Mouse (Mus musculus): ENCODE data around the gene Hook1.
A peak's percentile ranks its signal among the peaks of the same experiment; 100 is the strongest.
"Not testable (repeated sequence)": the region's sequence is repeated elsewhere in the genome, so short reads cannot be mapped to it uniquely, and the experiment has no call there.

The Hook1 gene

DNA sequence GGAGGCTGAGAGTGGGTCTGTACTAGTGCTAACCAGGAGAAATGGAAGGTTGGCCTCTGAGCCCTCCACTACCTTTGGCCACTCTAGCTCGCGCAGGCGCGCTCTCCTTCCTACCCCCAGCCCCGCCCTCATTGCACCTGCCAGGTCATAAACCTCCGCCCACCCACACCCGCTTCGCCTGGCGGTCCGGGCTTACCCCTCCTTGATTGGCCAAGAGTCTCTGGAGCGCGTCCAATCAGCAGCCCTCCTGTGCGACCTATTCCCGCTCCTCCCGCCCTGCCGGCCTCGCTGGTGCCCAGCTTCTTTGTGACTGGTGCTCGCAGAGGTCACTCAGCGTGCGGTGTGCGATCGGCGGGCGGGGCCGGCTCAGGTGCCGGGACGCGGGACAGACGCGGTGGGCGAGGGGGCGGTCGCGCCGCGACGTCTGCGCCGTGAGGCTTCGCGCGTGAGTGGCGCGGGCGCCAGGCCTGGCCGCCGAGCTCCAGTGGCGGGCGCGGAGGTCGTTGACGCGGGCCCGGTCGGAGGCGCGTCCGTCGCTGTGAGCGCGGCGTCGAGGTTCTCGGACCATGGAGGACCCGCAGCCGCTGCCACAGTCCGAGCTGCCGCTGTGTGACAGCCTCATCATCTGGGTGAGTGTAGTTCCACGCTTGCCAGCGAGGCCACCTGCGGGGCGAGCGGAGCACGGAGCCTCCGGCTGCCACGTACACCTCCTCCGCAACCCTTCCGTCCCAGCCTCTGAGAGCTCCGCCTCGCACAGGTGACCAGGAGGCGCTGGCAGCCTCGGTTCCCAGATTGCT, at the start of gene Hook1:
Gene Hook1, plus strand, starts transcription at position 313 of the 797 bp plus-strand sequence.
- peak; percentile 94 for DNase-seq (ENCODE audit: low spot score)

DNA sequence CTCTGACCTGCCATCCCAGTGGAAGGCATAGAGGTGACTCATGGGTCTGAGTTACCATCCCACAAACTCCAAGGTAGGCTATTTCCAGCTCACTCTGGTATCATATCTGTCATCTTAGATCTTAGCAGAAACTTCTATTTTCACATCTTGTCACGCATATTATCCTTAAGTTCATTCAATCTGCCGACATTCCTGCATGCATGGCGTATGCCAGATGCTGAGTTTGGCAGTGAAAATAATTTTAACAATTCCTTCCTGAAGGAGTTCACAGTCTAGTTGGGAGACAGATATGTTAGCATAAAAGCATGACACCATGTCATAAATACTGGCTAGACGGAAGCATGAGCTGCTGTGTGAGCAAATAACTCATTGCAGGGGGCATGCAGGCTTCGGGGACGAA, 49.3 kb upstream of the Hook1 start:
- DNase-seq (ENCODE audit: low spot score), result no peak

DNA sequence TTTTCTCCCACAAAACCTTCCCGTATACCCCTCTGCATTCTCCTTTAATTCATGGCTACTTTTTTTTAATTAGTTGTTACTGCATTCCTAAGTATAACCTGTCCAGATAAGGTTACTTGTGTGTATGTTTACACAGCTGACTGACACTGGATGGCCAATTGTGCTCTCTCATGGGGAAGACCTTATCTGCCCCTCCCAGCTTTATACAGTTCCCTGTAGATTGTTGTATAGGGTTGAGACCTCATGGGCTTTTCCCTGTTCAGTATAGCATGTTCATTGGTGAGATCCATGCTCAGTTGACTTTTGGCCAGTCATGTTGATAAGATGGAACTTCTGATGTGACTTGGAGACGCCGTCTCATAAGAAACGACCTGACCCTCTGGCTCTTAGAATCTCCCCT, 46.6 kb upstream of the Hook1 start:
- no peak for DNase-seq (ENCODE audit: low spot score)

DNA sequence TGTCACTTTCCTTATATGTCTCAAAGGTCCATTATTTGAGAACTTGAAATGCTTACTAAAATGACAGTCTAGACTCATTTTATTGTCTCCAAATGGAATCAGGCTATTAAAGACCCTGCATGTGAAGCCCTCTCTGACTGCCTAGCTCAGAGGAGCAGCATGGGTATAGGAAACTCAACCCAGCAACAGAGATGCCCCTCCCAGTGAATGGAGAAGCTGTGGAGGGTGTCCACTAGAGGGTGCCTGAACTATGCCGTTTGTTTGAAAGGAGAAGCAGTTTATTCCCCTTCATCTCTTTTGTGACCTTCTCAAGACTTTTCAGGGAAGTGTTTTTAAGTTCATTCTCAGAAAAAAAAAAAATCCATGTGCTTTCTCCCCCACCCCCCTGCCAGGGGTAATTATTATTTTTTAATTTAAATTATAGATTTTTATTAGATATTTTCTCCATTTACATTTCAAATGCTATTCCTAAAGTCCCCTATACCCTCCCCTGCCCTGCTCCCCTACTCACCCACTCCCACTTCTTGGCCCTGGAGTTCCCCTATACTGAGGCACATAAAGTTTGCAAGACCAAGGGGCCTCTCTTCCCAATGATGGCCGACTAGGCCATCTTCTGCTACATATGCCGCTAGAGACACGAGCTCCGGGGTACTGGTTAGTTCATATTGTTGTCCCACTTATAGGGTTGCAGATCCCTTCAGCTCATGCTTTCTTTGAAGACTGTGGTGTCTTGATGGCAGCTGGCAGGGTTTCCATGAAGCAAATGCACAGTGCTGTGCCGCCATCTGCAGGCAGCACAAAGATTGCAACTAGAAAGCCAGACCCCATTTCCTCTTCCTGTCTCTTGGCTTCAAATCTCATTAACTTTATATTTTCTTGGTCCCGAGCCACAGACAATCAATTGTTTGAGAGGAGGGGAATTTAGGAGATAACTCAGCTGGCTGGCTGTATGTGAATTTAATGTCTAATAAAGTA, 42.5 kb upstream of the Hook1 start:
- peak; percentile 88 for DNase-seq (ENCODE audit: low spot score)

DNA sequence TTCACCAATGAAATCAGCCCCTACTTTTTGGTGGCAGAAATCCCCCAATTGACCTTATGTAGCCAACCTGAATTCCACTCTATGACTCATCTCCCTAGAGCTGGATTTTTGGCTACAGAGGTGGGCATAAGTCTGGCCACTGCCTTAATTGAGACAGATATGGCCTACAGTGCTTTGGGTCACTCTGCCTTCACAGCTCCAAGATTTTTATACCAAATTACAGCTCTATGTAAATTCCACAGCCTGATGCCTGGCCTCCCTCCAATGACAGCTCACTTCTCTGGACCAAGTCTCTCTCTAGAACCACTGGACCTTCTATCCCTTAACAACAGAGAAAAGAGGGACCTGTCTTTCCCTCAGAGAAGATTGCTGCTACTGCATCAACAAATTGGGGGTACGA, 38.2 kb upstream of the Hook1 start:
- no peak for DNase-seq (ENCODE audit: low spot score)

DNA sequence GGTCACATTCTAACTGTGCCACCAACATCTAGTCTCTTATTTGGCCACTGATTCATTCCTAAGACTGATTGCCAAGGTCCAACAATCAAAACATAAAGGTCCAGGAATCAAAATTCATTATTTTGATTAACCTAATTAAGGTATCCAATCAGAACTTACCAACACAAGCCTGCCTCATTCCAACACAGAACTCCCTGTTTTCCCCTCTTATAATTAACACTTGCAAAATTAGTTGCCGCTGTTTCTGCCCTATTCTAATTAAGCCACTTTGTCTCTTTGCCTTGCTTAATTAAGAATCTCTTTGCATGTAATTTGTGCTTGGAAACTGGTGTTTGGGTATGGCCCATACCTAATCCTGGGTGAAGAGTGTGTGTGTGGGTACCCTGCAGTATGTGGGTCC, 37.1 kb upstream of the Hook1 start:
- no peak for DNase-seq (ENCODE audit: low spot score)

DNA sequence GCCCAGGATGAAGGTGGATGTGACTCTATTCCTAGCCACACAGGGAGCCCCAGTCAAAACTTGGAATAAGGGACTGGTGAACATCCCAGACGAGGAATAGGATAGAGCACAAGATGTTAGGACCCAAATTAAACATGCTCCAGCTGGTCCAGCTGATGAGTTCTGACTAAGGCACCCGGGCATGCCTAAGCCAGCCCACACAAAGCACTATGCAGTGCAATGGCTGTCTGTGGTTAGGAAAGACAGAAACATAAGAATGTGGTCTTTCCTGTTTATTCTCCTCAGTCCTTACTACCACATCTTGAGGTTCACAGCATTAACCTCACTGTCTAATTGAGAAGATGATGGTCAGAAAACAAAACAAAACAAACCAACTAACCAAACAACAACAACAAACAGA, 35.7 kb upstream of the Hook1 start:
- DNase-seq (ENCODE audit: low spot score), result no peak

DNA sequence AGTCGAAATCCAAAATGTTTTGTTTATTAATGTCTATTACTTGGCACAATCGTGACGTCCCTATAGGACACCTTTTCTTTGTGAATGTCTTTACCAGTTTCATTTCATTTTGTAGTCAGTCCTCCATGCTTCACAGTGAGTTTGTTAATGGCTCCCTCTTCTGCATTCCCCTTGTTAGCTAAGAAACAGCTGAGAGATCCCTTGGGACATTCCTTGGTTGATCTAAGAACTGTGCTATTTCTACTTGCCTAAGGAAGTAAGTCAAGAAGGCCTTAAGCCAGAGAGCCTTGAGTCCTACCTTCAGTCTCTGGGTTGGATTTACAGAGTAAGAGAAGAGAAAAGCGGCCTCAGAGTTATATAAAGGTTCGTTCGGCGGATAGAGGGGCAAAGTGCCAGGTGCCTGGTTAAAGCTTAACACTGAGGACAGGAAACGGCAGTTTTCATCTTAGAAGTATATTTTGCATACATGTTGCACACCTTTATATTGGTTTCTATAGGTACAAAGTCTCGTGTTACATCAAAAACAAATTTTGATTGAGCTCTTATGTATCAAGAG, 33.2 kb upstream of the Hook1 start:
- DNase-seq (ENCODE audit: low spot score), result no peak

DNA sequence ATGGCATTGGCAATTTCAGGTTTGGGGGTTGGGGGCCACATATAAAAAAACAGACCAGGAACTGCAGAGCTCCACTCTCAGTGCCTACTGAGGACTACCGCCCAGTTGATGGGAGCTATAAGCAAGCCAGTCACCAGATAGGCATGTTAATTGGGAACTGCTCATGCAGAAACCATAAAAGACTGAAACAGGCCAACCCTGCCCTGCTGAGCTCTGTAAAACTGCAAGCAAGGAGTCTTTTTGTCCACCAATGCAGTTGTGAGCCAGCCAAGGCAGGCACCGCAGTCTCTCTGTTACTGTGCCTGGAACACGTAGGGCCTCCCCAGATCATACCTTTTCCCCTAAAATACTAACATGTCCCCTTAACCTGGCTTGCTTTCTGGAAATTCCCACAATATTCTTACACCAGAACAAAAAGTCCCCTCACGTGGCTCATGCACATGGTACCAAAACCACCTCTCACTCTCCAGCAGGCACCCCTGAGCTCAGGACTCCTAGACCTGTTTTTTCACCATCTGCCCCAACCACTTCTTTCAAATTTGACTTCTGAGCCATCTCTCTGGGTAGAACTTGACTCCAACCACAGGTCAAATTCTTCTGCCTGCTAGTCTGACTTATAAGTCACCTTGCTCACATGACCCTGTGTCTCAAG, 32.5 kb upstream of the Hook1 start:
- DNase-seq (ENCODE audit: low spot score), result peak; percentile 32

DNA sequence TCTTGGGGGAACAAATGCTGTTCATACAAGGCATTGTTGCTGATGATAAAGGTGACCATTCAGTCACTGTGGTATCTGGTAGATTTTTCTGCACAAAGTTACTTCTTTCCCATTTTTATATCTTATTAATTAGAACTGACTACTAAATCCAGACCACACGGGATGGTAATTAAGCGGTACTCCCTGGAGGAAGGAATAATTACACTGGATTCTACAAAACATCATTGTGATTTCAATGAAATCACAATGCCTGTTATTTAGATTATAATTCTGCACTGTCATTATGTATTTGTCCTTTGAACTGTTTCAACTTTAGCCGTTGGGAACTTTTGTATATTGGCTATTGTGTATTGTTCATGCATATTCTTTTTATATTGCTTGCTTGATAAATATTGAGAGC, 28.3 kb upstream of the Hook1 start:
- DNase-seq (ENCODE audit: low spot score), result no peak

DNA sequence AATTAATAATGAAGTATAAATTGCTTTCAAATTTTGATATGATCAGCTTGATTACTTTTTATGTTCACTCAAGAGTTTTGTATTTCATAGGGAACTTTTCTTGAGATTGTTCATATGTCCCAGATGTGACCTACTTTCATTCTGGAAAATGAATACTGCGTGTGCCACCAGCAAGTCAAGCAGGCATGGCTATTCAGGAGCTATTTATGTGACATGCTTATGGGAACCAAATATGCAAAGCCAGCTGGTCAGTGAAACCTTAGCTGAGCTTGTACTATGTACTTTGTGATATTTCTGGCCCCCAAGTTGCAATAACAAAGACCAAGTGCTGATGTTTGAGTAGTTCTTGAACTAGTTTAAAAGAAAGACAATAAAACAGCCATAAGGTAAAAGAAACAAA, 19.1 kb upstream of the Hook1 start:
- peak; percentile 28 for DNase-seq (ENCODE audit: low spot score)

DNA sequence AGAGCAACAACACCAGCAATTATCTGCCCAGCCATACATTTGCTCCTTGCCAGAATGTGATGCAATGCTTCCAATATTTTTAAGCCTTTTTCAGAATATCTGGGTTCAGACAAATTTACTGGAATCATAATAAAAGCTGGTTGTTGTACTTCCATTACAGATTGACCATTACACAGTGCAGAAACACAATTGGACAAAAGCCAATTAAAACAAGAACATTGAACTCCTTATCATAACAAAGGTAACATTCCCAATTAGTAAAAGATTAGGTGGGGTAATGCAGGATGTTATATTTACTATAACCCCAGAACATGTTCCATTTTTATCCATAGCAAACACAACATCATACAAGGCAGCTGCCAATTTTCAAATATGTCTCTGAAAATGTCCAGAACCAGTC, 13.7 kb upstream of the Hook1 start:
- no peak for DNase-seq (ENCODE audit: low spot score)

DNA sequence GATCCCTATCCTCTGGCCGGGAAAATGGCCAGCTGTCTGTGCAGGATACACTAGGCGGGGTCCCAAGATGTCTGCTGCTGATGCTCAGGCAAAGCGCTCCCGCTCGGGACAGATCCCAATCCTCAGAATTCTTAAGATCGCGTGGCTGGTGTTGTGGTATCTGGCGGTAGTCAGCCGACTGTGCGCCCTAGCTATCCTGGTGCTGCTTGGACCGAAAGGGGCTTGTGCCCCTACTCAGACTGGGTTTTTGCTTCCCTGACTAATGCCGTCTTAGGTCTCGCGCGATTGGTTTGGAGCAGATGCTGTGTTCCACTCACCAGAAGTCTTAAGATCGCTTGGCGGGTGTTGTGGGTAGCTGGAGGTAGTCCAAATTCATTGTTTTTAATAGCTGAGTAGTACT, 15.2 kb downstream of the Hook1 start:
- DNase-seq (ENCODE audit: low spot score), result not testable (repeated sequence)

DNA sequence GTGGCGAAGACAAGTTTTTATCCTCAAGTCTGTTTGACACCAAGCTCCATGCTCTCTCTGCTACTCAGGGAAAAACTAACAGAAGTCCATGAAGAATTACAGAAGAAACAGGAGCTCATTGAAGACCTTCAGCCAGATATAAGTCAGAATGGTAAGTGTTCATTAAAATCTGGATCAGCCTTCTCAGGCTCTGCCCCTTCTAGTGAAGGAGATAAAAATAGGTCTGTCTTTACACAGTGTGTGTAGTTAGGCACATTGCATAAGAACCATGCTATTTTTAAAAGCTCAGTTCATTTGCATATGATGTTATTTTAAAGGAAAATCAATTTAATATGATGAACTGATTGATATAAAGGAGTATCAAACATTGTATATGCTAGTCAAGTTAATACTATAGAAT, 49.8 kb downstream of the Hook1 start:
- DNase-seq (ENCODE audit: low spot score), result no peak

DNA sequence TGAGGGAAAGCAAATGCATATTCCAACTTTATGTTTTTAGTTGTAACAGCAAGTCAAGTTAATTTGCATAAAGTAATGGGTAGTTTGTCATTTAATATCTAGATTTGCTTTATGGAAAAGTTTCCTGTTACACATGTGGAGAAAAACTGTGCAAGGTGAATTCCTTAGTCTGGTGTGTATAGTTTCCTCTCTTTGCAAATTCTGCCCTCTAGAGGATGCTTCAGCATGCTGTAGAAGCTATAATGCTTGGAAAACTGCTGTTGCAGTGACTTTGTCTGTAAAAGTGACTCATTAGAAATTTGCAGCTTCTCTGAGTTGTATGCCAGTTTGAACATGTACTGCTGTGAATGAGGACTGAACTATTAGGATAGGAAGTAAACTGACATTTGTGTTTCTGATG, 55.8 kb downstream of the Hook1 start:
- peak; percentile 54 for DNase-seq (ENCODE audit: low spot score)

DNA sequence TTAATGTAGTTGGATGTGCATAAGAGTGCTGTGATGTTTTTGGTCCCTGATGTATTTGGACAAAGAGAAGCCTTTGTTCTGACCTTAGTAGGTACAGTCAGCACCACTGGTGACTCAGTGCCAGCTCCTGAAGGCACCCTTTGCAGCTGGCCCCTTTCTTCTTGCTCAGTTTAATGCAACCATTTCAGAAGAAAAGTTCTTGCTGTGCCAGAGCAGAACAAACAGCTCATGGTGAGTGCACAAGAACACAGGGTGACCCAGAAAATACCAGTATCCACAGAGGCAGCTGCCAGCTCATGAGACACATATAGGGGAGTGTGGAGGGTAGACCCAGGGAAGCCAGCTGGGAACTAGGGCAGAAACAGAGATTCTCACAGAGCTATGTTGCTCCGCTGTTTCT, 61.4 kb downstream of the Hook1 start:
- DNase-seq (ENCODE audit: low spot score), result peak; percentile 81

DNA sequence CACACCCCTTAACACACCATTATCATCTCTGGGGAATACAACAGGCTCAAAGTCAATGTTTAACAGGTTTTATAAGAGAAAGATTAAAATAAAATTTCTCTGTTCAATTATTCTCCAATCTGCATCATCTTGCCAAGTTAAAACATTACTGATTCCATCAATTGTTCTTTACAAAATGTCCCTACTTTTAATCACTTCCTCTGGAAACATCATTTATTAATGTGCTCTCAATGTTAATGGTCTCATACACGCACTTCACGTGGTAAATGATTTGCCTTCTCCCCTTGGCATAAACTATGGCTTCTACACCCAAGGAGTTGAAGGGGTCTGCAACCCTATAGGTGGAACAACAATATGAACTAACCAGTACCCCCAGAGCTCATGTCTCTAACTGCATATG, 93.1 kb downstream of the Hook1 start:
- DNase-seq (ENCODE audit: low spot score), result no peak

DNA sequence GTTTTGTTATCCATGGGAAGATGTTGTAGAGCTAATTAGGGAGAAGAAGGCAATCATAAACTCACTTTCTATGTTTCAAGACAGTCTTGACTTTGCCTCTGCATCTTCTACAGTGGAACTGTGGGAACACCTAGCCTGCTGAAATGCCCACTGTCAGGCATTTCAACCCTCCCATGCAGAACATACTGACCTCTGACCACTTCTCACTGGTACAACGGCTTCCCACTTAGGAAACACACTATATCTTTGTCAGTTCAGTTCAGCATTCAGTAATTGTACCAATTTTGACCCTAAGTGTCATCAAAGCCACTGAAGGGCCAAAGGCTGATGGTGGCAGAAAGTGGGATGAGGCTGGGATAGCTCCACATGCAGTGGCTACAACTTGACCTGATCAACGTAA, 95.0 kb downstream of the Hook1 start:
- no peak for DNase-seq (ENCODE audit: low spot score)
